Mouse (Mus musculus) frontal cortex, postnatal 36 days (tissue): ENCODE measurements around the gene Ggnbp2.
A peak's percentile ranks its signal among the peaks of the same experiment; 100 is the strongest.

Experiments used
- DNase-seq, 2 experiments: peaks; one replicate each; pipeline ENCODE4 v3.0.0; 2022; ENCODE audit warnings: low spot score in 2 of 2

Gene Ggnbp2

DNA sequence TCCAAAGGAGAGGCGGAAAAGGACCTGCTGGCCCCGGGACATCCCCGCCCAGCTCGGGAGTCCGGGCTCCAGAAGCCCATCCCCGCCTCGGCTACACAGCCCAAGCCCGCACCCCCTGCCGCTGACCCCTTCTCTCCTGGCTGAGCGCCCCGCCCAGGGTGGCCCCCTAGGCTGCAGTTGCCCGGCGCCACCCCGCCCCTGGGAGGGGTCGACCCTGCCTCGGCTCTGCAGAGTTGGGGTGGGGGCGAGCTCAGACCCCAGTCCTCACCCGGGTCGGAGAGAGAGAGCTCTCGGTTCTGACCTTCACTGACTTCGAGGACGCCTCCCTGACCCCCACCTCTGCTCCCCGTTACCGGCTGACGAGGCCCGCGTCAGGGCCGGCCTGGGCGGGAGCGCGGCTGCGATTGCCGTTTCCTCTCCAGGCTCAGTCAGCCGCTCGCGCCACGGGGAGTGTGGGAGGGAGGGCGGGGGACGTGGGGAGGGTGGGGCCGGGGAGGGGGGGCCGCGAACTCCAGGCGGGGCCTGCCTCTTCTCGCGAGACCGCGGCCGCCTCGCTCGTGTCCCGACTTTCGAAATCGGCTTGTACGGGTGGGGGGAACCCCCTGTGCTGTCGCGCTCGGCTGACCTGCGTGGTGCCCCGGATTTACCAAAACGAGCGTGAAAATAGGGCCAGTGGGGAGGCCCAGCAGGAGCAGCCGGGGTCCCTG, at the start of gene Ggnbp2:
Gene Ggnbp2, minus strand, starts transcription at position 481 of the 707 bp plus-strand sequence.
- DNase-seq, result peak; percentile 88 to 89

DNA sequence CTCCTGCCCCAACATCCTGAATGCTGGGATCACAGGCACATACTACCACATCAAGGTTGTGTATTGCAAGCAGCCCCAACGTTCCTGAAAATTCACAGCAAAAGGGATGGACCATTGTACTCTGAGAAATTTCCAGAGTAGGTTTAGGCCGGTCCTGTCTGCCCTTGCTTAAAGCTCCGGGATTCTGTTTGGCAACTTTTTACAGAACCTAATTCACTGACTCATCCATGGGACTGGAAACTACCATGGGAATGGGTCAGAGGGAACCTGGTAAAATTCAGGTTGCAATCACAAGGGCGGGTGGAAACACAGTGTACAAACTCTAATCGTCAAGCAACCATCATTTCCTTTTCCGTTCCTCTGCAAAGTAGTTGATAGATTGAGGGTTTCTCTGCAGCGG, 49.3 kb upstream of the Ggnbp2 start:
- DNase-seq, result no peak

GRCm38 (mm10) chr11:84919276-84919675, 48.7 kb upstream of the Ggnbp2 start:
- DNase-seq, result no peak

GRCm38 (mm10) chr11:84918425-84918824, 47.8 kb upstream of the Ggnbp2 start:
- DNase-seq, result peak; percentile 83 to 89

DNA sequence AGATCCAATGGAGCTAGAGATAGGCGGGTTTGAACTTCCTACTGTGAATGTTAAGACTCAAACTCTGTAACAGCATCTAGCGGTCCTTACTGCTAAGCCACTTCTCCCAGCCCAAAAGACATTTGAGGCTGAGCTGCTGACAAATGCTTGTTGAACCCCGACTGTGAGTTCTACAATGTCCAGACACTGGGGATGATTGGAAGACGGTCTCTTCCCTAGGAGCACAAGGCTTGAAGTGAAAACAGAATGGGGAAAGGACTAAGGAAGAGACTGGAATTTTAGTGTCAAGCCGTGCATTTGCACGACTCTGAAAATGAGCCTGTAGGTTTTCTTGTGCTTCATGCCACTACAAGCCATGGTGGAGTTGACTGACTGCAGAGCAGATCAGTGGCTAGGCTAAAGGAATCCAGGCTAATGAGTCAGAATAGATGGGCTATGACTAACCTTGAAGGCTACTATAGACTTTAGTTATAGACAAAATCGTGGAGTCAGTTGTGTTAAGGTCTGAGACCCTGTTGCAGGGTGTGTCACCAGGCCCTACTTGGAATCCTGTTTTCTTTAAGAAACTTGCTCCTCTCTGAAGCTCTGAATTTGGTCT, 46.2 kb upstream of the Ggnbp2 start:
- no peak for DNase-seq

GRCm38 (mm10) chr11:84916053-84916702, 45.6 kb upstream of the Ggnbp2 start, which contains the start of gene Znhit3:
TSS of gene Znhit3 (minus strand) at chr11:84916366.
- peak; percentile 85 to 94 for DNase-seq

DNA sequence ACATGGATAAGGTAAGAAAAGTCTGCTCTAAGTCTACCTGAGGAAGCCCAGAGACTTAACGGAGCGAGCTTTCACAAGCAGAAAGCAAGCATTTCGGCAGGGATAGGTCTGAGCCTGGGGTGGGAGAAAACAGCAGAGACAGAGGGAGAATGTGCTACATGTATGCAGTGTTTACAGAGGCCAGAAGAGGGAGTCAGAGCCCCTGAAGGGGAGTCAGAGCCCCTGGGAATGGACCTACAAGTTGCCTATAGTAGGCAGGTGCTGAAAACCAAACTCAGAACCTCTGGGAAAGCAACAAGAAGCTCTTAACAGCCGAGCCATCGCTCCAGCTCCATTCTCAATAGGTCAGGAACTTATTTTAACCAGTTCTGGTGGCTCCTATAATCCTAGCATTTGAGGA, 44.1 kb upstream of the Ggnbp2 start:
- no peak for DNase-seq

DNA sequence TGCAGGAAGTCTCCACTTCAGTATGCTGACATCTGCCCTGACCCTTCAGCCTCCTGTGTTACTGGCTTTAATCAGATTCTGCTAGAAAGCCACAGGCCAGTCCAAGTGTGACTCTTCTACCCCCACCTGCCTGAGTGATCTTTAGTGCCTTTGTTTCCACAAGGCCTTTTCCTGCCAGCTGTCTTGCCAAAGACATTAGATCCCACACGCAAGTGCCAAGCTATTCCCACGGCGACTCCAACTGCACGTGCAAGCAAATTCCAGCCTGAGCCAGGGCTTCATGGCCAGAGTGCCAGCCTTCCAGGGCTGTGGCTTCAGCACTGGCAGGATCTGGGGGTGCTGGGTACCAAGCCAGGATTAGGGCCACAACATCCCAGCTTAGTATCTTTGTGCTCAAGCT, 39.8 kb upstream of the Ggnbp2 start:
- no peak for DNase-seq

GRCm38 (mm10) chr11:84908480-84908879, 37.9 kb upstream of the Ggnbp2 start:
- DNase-seq, result peak in 1 of 2 experiments; percentile 43

- DNase-seq, result no peak
Observed at GRCm38 (mm10) chr11:84907081-84907480, 36.5 kb upstream of the Ggnbp2 start.

- peak; percentile 57 to 61 for DNase-seq
Observed at GRCm38 (mm10) chr11:84904597-84905144, 34.1 kb upstream of the Ggnbp2 start.

- no peak for DNase-seq
Observed at GRCm38 (mm10) chr11:84893113-84893512, 22.5 kb upstream of the Ggnbp2 start.

- DNase-seq, result no peak
Observed at GRCm38 (mm10) chr11:84891705-84892104, 21.1 kb upstream of the Ggnbp2 start.

DNA sequence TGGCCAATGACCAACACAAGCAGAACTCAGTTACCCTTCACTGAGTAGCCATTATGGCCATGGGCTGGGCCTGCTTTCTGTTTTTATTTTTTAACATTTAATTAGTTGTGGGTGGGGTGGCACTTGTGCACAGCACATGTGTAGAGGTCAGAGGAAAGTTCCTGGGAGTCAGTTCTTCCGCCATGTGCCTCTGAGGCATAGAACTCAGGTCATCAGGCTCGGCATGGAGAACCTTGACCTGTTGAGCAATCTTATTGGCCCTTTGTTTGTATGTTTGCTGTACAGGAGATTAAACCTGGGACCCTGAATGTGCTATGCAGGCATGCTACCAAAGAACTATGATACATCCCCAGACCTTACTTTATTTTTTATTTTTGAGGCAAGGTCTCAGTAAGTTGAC, 18.9 kb upstream of the Ggnbp2 start:
- DNase-seq, result no peak

GRCm38 (mm10) chr11:84888025-84888424, 17.4 kb upstream of the Ggnbp2 start:
- no peak for DNase-seq

DNA sequence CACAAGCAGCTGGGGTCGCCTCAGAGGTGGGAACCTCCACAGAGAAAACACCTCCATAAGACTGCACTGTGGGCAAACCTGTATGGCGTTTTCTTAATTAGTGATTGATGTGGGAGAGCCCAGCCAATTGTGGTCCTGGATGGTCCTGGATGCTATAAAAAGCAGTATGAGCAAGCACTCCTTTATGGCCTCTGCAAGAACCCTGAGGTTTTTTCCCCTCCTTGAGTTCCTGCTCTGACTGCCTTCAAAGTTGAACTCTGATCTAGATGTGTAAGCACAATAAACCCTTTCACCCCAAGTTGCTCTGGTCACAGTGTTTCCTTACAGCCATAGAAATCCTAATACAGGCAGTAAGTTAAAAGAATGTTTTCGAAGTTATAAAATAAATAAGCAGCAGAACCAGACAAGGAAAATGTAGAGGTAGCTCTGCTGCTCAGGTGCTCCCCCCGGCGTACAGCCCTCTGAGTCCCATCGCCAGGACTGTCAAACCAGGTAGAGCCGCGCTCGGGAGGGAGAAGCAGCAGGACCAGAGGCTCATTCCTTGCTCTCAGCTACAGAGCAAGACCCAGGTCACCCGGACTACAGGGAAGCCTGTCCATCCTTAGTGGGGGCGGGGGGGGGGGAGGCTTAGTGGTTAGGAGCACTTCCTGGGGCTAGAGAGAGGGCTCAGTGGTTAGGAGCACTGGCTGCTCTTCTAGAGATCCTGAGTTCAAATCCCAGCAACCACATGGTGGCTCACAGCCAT, 16.3 kb upstream of the Ggnbp2 start:
- no peak for DNase-seq

DNA sequence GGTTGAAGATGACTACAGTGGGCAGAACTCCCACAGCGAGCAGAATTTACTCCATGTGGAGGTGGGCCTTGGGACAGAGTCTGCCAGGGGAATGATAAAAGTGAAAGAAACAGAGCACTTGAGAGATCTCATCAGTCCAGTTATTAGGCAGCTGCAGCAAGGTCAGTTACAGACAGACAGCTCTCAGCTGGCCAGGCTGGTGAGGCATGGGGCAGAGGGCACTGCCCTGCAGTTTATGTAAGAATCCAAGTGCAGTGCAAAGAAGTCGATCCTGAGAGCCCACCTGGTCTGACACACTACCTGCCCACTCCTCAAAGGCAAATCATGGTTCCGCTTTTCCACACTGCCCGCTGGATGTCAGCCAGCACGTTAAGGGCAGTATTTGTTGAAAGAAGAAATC, 15.6 kb upstream of the Ggnbp2 start:
- DNase-seq, result no peak

GRCm38 (mm10) chr11:84885238-84885637, 14.6 kb upstream of the Ggnbp2 start:
- no peak for DNase-seq

GRCm38 (mm10) chr11:84882346-84882745, 11.7 kb upstream of the Ggnbp2 start:
- DNase-seq, result no peak

DNA sequence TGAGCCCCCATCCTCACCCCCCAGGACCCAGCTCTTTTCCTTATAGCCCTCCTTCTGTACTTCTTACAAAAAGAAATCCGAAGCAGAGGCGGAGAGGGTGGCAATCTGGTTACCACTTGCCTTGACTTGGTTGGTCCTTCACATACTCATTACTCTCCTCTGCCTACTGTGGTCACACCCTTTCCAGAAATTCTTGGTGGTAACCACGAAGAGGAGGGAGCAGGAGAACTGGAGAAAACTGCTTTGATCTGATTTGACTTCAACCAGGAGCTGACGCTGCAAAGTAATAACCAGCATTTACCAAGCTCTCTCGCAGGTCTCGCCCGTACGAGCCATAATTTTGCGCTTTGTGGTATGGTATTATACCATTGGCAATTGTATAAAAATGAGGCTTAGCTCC, 10.4 kb upstream of the Ggnbp2 start:
- no peak for DNase-seq

- DNase-seq, result no peak
Observed at GRCm38 (mm10) chr11:84880465-84880961, 9.9 kb upstream of the Ggnbp2 start.
